Mouse (Mus musculus) cerebellum, adult 9-10 months (tissue): ENCODE measurements around the gene Eps8l3.

ENCODE experiments used
- DNase-seq: peaks from one replicate; pipeline ENCODE4 v3.0.0; 2022

Gene Eps8l3

DNA sequence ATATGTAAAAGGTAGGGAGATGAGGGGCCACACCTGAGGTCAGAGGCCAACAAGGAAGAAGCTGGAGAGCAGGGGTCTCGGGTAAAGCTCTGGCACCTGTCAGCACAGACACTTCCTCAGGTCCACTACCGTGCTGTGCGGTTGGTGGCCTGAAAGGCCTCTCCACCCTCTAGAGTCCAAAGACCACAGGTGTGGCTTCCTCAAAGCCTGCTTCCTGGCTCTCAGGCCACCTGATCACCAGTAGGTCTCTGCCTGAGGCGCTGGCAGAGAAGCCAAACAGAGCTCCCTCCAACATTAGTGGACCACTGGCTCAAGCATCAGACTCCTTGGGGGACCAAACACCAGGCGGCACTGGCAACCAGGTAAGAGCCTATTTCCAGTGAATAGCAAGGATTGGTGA, at the start of gene Eps8l3:
Eps8l3 (plus strand) TSS at position 225 of the 400 bp plus-strand sequence.
- no peak for DNase-seq

DNA sequence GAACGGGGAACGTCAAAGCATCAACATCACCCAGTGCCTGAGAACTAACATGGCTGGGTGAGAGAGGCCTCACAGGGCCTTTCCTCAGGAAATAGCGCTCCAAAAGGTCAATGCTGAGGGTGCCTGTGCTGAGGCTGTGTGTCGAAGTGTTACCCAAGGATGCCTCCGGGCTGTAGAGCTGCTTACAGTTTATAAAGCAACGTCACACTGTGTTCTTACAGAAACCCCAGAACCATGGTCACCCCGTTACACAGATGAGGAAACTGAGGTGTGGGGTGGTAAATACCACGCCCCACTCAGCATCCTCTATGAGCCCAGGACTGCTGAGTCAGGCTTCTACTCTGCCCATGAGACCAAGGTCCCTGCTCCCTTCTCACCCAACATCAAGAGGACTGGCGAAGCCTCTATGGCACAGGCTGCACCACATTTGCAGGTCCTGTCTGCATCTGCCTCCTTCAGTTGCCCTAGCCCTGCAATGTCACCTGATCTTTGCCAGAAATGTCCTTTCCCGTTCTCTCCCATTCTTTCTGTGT, 49.1 kb upstream of the Eps8l3 start:
- DNase-seq, result no peak

DNA sequence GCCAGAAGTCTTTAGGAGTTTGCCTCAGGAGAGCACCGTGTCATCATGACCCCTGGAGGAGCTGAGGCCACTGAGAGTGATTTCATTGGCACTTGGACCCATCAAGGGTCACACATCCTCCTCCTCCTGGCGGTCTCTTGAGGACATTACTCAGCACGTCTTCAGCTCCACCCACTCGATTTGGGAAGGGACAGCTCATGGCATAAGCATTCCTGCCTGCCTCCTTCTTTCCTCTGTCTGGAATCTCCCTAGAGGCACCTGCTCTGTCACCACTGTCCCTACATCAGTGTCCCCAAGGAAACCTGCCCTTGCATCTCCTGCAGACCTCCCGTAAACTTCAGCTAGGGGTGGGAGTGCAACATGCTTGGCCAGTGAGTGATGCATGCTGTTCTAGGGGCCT, 48.5 kb upstream of the Eps8l3 start:
- no peak for DNase-seq

DNA sequence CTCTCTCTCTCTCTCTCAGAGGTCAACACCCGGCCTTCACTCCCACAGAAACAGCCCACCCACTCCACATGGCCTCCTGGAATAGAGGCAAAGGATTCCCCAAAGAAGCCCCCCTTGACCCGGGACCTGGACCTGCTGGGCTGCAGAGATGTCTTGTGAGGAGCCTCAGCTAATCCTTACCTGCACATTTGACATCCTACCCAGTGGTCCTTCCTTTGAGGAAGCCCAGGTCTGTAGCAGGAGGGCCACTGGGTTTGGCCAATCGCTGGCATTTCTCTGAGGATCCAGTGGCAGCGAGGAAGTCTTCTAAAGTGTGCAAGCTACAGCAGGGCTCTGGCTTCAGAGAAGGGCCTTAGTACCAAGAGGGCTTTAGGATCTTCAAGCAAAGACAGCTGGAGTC, 48.0 kb upstream of the Eps8l3 start:
- DNase-seq, result no peak

DNA sequence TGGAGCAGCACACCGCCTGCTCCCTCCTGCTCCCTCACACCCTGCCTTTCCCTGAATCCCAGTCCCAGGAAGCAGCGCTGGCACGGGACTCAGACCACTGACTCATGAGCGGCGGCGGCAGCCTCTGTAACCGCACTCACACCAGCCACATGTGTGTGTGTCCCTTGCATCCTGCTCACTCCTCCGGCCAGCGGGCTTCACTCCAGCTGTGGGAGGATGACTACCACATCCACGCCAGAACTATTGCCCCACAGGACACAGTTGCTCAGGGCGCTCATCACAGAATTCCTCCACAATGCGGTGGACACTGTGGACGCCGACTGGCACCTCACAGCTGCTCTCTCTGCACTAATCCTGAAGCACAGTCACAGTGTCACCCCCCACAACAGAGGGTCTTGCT, 47.4 kb upstream of the Eps8l3 start:
- no peak for DNase-seq

DNA sequence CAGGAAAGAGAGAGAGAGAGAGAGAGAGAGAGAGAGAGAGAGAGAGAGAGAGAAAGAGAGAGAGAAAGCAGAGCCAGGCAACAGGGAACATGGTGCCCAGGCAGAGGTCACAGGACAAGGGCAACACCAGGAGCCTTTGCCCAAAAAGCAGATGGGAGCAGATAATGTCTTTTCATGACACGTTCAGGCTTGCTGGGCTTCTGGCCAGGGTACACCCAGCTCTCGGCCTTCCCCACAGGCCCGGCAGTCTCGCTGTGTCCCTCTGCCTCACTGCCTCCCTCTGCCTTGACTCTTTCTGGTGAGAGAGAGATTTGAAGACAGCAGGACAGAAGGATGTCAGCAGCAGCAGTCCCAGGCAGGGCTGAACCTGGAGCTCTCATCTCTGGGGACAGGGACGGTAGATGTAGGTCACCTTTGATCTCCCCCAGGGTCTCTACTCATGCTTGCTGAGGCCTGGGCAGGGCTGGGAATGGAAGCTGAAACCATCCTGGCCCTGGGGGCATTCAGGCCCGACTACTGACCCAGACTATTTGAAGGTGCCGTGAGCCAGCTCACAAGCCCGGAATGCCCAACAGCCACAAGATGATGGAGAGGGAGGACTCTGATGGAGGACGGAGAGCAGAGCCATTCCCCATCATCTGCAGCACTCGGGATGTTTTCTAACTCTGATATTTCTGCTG, 45.0 kb upstream of the Eps8l3 start:
- DNase-seq, result no peak

DNA sequence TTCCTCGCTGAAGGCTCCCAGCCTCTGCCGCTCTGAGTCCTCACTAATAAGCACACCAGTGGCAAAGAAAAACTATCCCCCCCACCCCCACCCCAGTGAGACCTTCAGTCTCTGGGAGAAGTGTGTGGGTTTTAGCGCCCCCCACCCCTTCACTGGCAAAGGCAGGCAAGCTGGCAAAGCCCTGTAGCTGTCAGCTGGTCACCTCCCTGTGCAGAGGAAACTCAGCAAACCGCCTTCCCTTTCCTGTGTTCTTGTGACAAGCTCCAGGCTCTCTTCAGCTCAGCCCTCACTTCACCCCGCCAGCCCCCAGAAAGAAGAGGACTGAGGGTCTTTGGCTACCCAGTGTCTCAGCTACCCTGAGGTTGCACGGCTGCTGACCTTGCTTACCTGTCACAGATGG, 44.4 kb upstream of the Eps8l3 start:
- no peak for DNase-seq

DNA sequence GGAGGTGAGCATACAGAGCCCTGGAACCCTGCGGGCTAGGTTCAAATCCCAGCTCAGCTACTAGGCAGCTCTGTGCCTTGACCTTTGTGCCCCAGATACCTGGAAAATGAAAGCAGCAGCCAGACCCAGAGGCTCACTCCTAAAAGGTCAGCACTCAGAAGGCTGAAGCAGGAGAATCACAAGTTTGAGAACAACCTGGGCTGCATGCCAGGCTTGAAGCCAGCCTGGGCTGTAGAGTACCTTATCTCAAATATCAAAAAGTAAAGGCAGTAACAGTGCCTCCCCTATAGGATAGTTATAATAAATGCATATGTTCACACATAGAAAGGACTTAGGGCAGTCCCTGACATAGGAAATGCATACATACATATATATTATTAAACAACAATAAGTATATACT, 43.7 kb upstream of the Eps8l3 start:
- DNase-seq, result no peak

DNA sequence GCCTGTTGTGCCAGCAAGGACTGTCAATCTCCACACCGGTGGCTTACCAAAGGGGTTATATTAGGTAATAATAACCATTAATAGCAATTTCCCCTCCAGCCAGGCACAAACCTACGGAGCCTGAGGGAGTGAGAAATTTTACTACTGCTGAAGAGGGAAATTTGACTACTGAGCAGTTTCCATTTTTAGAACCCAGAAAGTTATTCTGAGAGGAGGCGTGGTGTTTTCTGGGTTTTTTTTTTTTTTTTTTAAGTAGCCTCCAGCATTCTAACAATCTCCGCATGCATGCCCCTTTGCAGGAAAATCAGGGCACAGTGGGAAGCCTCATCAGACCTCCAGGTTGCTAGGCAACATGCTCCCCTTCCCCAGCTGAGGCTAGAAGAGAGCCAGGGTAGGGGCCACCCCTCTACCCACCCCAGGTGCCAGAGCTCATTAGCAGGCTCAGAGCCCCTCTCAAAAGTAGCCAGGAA, 43.1 kb upstream of the Eps8l3 start:
- no peak for DNase-seq

DNA sequence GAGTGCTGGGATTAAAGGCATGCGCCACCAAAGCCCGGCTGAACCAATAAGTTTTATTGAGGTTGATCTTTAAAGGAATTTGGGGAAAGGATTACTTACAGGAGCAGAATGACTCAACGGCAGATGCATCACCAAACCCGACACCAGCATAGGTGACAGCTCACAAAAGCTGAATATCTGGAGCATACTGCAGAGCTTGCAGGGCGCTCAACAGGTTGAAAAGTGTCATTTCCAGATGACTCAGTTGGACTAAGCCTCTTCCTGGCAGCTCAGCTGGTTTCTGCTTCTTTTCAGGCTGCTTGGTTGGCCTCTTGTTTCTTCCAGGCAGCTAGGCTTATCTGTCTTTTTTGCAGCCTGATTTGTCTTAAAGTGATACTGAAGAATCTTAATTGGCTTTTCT, 41.7 kb upstream of the Eps8l3 start:
- no peak for DNase-seq

DNA sequence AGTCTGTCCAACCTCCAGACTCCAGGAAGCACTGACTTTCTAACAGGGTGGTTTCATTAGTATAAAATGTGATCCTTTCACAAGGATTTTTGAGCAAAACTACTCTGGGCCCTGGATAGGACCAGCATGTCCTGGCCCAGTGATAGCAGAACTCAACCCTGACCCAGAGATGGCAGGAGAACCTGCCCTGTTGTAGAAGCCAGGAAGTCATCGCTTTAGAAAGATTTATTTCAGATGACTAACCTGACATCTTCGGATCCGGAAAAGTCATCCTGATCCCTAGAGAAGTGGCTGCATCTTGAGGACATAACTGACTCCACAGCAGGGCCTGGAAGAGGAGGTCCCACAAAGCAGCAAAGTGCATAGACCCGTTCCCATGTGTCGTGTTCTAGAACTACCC, 37.2 kb upstream of the Eps8l3 start:
- DNase-seq, result no peak

DNA sequence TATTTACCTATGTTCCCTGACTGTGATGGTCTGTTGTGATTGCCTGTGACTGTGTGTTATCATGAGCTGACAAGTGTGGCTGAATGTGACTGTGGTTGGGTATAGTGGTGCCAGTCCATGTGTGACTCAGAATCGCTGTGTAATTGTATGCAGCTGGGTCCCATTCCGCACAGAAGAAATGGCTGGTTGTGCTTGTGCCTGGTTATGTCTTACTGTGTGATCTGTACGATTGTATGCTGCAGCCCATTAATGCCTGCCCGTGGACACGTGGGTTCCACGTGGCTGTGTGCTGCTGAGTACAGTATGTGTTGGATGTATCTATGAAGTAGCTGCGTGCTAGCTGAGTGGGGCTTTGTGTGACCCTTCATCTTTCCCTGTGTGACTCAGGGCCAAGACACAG, 36.2 kb upstream of the Eps8l3 start:
- no peak for DNase-seq

DNA sequence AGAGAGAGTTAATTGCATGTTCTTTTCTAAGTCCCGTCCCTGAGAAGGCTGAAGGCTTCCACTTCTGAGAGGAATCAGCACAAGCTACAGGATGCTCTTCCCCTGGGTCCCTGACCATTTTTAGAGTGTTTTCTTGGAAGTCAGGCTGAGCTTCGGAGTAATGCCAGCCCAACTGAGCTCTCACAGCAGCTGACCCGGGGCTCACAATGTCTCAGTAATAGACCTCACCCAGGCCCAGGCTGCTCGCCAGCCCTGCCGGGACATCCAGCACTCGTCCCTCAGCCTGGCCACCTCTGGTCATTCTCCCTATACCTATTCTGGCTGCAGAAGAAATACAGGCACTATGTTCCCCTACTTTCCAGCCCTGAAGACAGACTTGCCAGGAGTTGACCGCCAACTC, 35.7 kb upstream of the Eps8l3 start:
- peak; percentile 17 for DNase-seq

DNA sequence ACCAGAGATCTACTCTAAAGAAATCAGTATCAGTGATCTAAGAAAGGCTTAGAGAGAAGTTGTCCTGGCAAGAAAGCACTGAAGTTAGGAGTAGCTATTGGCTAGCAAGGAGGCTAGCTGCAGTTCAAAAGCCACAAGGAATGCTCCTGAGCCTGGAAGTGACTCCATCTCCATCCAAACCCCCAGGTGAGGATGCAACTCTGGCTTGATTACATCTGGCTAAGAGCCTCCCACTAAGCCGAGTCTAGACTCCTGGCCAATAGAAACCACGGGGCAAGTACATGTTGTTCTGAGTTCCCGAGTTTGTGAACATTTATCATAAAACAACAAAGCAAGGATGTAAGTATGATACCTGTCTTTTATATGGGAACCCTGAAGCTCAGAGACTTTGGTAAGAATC, 33.6 kb upstream of the Eps8l3 start:
- no peak for DNase-seq

DNA sequence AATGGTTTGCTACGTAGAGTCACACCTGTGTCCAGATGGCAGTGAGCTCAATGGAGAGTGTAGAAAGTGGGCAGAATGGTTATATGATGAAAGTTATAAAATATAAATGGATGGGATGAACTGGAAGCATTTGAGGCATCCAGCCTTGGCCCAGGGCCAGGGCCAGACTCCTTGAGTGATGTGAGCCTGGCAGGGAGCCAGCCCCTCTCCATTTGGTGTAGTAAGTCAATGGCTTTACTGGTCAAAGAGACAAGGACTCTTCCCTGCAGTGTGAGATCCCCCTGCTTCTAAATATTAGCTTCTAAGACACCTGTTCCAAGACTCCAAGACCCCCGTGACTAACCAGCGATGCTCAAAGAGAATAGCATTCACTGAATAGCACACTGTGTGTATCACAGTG, 33.0 kb upstream of the Eps8l3 start:
- DNase-seq, result peak; percentile 57

DNA sequence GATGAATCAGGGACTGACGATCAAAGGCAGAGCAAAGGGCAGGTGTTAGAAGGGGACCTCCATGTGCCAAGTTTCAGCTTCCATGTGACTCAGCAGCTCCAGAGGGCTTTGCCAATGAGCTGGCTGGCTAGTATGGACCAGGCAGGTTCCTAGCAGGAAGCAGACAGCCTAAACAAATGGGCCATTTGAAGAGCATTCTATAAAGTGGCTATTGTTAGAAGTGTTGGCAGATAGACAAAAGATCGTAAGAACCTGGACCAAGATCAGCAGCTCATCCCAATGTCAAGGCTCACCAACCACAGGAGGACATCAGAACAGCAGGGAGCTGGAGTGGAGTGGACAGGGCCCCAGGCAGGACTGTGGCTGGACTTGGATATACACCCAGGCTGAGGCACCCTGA, 32.5 kb upstream of the Eps8l3 start:
- peak; percentile 67 for DNase-seq

DNA sequence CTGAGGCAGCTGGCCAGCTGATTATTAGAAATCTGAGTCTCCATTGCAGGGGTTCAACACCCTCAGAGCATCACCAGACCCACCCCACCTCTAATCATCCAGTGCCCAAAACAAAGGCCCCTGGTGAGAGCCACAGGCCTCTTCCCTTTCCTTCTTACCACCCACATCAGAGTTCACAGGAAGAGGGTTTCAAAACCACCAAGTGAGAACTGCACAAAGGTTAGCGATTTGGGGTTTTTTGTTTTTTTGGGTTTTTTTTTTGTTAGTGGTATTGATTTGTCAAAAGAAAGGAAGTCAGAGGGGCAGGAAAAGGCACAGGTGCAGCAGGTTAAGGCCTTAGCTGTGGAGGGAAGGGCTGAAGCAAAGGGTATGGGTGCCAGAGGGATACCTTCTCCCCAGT, 30.9 kb upstream of the Eps8l3 start:
- DNase-seq, result no peak

DNA sequence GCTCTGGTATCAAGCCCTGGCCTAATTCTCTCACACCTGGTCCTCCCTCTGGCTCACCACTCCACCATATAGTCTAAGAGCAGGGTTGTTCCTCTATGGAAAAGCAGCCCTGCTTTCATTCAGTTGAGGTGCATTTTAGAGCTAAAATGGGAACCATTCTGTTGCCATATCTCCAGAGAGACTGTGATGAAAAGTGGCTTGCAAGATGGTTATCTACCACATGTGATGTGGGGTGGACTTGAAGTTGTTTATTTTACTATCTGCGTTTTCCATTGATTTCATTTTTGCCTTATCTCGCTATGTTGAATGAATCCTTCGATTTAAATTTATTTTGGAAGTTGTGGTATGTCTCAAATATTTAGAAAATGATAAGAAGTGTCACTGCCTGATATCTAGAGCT, 30.2 kb upstream of the Eps8l3 start:
- DNase-seq, result no peak

DNA sequence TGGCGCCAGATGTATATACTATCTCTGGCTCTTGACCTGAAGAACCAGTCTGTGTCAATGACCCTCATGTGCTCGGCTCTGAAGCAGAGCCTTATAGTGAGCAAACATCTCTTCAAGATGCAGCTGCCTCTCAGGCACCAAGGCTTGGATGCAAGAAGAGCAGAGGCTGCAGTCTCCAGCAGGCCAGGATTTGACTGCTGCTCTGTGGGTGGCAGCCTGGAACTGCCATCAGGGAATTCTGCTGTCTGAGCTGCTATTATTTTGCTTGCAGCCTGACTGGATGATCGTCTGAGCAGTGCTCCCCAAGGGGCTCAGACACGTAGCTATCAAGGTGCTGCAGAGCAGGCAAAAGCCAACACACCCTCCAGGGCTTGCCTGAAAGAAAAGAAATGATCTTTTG, 28.9 kb upstream of the Eps8l3 start:
- no peak for DNase-seq

DNA sequence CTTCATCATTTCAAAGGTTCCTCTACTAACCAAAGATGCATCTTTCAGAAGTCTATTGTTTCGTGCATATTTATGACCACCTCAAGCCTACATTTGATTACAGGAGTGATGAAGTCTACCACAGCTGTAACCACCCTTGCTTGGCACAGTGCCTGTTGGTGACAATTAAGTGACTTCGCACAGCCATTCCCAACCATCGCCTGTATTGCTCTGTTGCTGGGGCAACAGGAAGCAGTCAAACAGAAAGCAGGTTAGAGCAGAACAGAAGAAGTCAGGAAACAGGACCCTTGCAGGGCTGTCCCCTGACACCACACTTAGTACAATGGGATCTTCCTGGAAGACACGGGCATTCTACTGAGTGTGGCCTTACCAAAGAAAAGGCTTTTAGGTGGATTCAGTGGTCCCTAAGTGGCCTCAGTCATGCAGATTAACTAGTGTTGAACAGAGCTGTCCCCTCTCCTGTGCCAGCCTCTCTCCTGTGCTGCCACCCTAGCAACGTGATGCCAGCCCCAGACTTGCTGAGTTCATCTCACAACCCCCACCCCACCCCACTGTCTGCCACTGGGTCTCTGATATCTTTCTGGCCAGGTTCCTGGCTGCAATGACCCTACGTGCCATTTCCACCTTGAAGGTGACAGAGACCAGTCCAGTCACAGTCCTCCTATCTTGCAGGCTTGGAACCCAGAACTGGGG, 27.9 kb upstream of the Eps8l3 start:
- no peak for DNase-seq

DNA sequence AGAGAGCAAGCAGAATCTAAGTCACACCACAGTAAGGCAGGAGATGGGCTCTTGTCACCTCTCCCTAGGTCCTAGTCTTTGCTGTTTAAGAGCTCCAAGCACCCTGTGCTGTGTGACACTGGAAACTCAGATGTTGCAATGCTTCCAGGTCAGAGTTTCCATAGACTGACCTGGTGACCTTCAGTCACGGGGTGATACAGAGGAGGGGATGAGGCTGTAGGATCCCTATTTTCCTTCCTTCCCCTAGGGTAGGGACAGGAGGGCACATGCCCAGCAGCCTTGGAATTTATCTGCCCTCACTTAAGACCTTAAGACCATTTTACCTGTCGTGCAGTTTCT, 27.4 kb upstream of the Eps8l3 start:
- DNase-seq, result no peak

DNA sequence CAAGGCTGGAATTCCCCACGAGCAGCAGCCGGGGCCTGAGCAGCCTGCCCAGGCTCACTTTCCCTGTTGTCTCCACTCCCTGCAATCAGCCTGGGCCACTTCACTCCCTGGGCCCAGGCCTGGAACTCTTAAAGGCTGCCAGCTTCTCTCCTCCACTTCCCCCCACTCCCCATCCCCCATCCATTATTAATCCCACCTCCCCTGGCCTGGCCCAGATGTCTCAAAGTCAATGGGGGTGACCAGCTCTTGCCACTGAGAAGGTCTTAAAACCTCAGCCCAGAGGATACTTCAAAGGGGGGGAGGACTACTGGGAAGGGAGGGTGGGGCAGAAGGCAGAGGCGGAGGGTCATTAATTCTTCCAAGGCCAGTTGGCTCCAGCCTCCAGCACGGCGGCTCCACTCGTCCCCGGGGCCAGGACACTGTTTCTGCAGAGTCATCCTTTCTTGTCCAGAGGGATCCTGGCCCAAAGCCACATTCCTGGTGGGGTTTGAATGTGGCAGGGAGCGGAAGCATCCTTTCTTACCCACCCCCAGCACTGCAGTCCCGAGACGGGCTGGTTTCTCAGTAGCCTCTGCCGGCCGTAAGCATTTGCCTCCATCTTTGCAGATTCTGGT, 26.5 kb upstream of the Eps8l3 start:
- DNase-seq, result peak; percentile 40

DNA sequence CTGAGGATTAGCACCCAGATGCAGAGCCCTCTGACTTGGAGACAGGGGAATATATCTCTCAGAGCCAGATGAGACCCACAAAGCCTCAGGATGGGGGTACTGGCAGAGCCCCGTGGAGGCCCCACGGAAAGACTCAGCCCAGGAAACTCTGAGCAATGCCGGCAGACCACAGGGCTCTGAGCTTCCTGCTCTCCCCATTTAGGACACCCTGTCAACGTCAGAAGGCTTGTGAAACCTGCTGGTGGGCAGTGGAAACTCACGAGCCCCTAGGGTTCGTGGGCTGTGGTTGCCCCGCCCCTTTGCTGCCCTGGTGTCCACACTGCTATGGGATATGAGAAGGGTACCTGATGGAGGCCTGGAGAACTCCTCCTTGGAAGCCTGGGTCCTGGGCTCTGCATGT, 24.2 kb upstream of the Eps8l3 start:
- no peak for DNase-seq
